Mouse (Mus musculus): Measurements from ENCODE around the gene Ccdc137. TPM values are rescaled to one million over a fixed set of nuclear protein-coding genes. Genes with fewer than 3 reads are reported as not detected.

Ccdc137 gene
- polyA plus RNA-seq, 1 experiment from 2014 or later: 27.6 TPM

DNA sequence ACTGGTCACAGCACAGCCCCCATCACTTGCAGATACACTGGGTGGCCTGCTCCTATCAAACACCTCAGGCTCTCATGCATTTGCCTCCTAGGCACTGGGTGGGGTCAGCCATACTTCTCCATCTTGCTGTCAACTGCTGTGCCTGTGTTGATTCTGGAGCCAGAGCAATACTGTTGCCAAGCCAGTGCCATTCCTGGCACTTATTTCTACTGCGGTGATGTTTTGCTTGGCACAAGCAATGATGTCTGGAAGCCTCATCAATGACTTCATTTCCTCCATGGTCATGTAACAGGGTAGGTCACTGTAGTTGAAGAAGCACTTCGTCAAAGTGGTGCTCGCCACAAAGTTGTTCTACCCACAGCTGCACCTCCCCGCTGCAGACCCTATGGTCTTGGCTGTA, 7.6 kb downstream of the Ccdc137 start:
- H3K36me3 ChIP-seq: peaks cover 31% of the 10 kb centered on the region
- H3K9ac ChIP-seq: 0 out of 2 replicates have a peak overlapping the region, but pooled peaks have one; percentile 5
- H3K4me3 ChIP-seq (replicated peaks): no peak overlapping the region
- H3K27me3 ChIP-seq (replicated peaks): no peaks in the 10 kb centered on the region
- 91% methylated on average over 4 of the region's 4 CpGs for WGBS
- H3K9me3 ChIP-seq: no peaks in the 10 kb centered on the region
- no peak for ATAC-seq
- no peak overlapping the region for H3K4me2 ChIP-seq (replicated peaks)
- peaks cover 20% of the 10 kb centered on the region for H3K4me1 ChIP-seq (replicated peaks)
- H3K27ac ChIP-seq: no peak overlapping the region

DNA sequence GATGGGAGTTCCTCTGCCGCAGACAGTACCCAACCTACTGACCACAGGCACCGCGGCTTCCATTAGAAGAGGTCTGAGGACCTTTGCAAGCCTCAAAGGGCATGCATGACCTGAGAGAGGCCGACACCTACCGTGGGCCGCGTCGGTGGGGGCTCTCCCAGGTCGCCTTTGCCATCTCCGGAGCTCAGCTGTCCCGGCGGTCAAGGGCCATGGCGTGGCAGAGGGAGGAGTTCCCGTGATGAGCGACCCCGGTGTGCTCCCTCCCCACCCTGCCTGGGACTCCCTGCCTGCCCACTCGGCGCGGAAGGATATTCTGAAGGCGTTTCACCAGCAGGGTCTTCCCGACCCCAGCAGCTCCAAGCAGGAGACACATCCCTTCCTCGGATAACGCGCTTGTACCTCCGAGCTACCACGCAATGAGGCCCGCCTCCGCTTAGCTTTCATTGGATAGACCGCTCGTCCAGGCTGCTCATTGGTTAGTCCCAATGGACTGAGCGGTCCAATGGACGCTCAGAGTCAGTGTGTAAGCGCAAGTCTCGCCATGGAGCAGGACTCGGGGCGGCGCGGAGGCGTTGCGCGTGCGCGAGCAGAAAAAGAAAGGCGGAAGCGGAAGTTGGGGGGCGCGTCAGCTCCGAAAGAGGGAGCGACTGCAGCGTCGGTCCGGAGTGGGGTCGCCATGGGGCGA, 9.3 kb downstream of the Ccdc137 start, which contains the start of gene Arl16:
TSS of gene Arl16 (minus strand) at position 557 of the 685 bp plus-strand sequence.
- Histone ChIP-seq H3K4me2 (replicated peaks) (peak within 1 kb of the TSS; percentile 90), H3K9me3 (no peaks in the 10 kb centered on the region), H3K27ac (peak within 1 kb of the TSS; percentile 56), H3K27me3 (replicated peaks) (no peaks in the 10 kb centered on the region), H3K36me3 (peaks cover 32% of the 10 kb centered on the region), H3K4me3 (replicated peaks) (peak within 1 kb of the TSS; percentile 86), H3K4me1 (replicated peaks) (peaks cover 20% of the 10 kb centered on the region), H3K9ac (peak within 1 kb of the TSS; percentile 81)
- ATAC-seq: peak; percentile 100
- WGBS: under 1% methylated on average over 53 of the region's 54 CpGs

DNA sequence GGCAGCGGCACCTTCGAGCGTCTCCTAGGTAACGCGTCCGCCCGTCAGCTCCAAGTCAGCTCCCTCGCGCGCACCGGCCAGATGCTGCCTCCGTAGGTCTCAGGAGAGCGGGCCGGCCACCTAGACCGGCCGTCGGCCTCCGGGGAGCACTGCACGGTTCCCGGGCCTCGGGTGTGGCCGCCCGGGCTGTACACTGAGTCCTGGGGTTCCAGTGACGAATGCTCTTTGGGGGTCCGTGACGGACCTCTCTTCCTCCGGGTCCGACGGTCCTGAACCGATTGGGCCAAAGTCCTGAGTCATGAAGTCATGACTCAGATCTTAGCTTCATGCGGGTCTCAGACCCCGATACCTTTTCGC, 9.8 kb downstream of the Ccdc137 start:
- Histone ChIP-seq H3K4me1 (replicated peaks) (peaks cover 20% of the 10 kb centered on the region), H3K4me3 (replicated peaks) (peak overlapping the region; percentile 86), H3K36me3 (peaks cover 33% of the 10 kb centered on the region), H3K27me3 (replicated peaks) (no peaks in the 10 kb centered on the region), H3K4me2 (replicated peaks) (peak overlapping the region; percentile 90), H3K9me3 (no peaks in the 10 kb centered on the region), H3K9ac (peak overlapping the region; percentile 73), H3K27ac (peak overlapping the region; percentile 51; the same call in 1 of the 2 replicates)
- ATAC-seq: peak; percentile 77; the same call in 1 of the 2 replicates
- under 1% methylated on average over 33 of the region's 33 CpGs for WGBS

DNA sequence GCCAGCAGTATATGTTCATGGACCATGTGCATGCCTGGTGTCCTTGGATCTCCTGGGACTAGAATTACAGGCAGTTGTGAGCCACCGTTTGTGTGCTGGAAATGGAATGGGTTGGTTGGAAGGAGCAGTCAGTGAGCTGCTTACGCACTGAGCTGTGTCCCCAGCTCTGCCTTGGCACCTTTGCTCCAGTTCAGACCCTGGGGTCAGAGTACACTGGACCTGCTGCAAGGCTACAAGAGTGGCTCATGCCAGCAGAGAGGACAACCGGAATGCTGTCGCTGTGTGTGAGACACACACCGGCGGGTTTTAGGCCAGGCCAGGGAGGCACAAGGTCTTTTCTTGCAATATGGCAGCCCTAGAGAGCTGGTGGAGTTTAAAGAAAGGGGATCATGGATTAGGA, 14.1 kb downstream of the Ccdc137 start:
- Histone ChIP-seq H3K4me2 (replicated peaks) (no peak overlapping the region), H3K4me3 (replicated peaks) (no peak overlapping the region), H3K4me1 (replicated peaks) (peaks cover 10% of the 10 kb centered on the region), H3K9ac (no peak overlapping the region), H3K36me3 (peaks cover 61% of the 10 kb centered on the region), H3K27me3 (replicated peaks) (no peaks in the 10 kb centered on the region), H3K9me3 (no peaks in the 10 kb centered on the region), H3K27ac (no peak overlapping the region)
- 96% methylated on average over 6 of the region's 6 CpGs for WGBS
- no peak for ATAC-seq

DNA sequence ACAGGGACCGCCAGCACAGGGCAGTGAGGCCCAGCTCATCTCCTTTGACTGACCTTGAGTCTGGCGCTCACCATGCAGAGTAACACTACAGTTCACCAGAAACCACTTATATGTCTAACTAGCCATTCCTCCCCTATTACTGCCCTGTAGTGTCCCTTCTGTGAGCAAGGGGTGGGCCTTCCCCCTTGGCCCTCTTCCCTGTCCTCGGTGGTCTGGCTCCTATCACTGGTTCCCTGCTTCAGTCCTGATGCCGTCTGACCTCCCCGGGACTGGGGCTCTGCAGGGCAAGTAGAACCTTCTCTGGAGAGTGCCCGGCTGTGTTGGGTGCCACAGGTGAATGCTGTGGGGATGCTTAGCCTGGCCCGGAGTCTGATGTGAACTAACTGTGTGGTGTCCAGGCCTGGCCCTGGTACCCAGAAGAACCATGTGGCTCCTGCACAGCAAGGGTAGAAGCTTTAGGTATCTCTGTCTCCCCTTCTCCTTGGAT, 25.6 kb downstream of the Ccdc137 start:
- WGBS: 81% methylated on average over 7 of the region's 7 CpGs
- H3K27ac ChIP-seq: peak overlapping the region; percentile 80; the same call in 1 of the 2 replicates

DNA sequence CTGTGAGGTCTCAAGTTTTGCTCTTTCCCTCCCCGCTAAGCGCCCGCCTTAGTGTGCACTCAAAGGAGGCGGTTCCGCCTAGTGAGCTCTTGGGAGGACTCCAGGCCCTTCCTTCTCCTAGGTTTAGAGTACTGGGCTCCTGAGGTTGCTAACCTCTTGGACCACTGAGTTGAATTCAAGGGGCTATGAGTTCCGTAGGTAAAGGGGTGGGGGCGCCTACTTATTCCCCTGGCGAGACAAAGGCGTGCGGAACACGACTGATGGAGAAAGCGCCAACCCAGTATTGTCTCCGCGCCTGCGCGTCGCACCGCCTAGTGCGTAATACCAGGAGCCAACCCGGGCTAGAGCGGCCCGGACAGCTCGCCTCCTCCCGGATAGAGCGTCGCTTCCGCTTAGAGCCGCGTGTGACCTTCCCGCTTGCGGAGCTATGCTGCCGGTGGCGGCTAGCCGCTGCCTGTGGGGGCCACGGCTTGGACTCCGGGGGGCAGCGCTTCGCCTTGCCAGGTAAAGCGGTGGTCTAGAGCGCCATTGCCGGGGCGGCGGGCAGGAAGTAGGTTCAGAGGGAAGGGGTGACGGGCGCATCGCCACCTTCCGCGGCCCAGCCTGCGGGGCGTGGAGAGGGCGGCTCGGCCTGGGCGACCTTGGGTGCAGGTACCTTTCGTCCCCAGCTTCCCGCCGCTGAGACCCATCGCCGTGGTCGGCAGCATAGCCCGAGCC, 26.5 kb downstream of the Ccdc137 start, which contains the start of gene Mrpl12:
TSS of gene Mrpl12 (plus strand) at position 349 of the 717 bp plus-strand sequence.
- 0% methylated on average over 60 of the region's 60 CpGs for WGBS

More for the DNA sequence above, 25.6 kb downstream of the Ccdc137 start:
- H3K36me3 ChIP-seq: peaks cover 36% of the 10 kb centered on the region
- H3K4me1 ChIP-seq (replicated peaks): peaks cover 19% of the 10 kb centered on the region
- peak overlapping the region; percentile 78 for H3K4me2 ChIP-seq (replicated peaks)
- H3K27me3 ChIP-seq (replicated peaks): no peaks in the 10 kb centered on the region
- peak overlapping the region; percentile 94; the same call in 1 of the 2 replicates for H3K9ac ChIP-seq
- ATAC-seq: no peak
- no peaks in the 10 kb centered on the region for H3K9me3 ChIP-seq
- peak overlapping the region; percentile 93; the same call in 1 of the 2 replicates for H3K4me3 ChIP-seq (replicated peaks)

DNA sequence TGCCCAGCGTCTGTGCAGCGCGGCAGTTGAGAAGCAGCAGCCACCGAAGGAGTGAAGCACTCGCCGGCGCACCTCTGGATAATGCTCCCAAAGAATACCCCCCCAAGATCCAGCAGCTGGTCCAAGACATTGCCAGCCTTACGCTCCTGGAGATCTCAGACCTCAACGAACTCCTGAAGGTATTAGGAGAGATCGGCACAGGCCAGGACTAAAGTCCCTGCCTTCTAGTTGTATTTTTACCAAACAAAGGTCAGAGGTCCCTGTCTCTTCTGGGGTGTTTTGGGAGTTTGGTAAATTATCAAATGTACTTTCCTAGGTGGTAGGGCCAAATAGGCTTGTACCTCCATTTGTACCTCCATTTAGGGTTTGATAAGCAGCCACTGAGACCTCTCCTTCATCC, 27.3 kb downstream of the Ccdc137 start:
- H3K4me3 ChIP-seq (replicated peaks): peak overlapping the region; percentile 93
- H3K9ac ChIP-seq: peak overlapping the region; percentile 94
- H3K4me2 ChIP-seq (replicated peaks): peak overlapping the region; percentile 78
- 7% methylated on average over 10 of the region's 10 CpGs for WGBS
- peak overlapping the region; percentile 80 for H3K27ac ChIP-seq
- H3K9me3 ChIP-seq: no peaks in the 10 kb centered on the region
- H3K4me1 ChIP-seq (replicated peaks): peaks cover 26% of the 10 kb centered on the region
- H3K27me3 ChIP-seq (replicated peaks): no peaks in the 10 kb centered on the region
- ATAC-seq: no peak
- peaks cover 22% of the 10 kb centered on the region for H3K36me3 ChIP-seq

More for the DNA sequence above, 26.5 kb downstream of the Ccdc137 start, which contains the start of gene Mrpl12:
- Histone ChIP-seq H3K9ac (peak within 1 kb of the TSS; percentile 94), H3K4me1 (replicated peaks) (peaks cover 19% of the 10 kb centered on the region), H3K36me3 (peaks cover 28% of the 10 kb centered on the region), H3K27ac (peak within 1 kb of the TSS; percentile 80), H3K4me2 (replicated peaks) (peak within 1 kb of the TSS; percentile 78), H3K4me3 (replicated peaks) (peak within 1 kb of the TSS; percentile 93), H3K9me3 (no peaks in the 10 kb centered on the region), H3K27me3 (replicated peaks) (no peaks in the 10 kb centered on the region)
- peak; percentile 94 for ATAC-seq

DNA sequence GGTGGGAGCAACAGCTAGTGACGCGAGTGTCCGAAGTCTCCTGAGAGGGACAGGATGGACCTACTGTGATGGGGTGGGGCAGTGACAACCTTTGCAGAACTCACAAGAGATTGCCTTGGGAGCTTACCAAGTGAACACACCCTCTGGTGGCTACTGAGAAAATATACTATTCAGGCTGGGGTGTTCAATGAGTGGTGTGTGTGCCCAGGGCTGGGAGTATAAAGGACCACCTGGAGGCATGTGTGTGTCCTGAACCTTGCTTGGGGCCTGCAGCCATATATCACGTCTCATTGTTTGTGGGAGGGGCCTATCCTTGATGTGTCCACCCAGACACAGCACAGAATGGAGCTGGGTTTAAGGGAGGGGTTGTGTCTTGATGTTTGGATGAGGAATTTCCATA, 30.6 kb downstream of the Ccdc137 start:
- H3K27ac ChIP-seq: no peak overlapping the region; the same call in 1 of the 2 replicates
- H3K9me3 ChIP-seq: no peaks in the 10 kb centered on the region
- no peak for ATAC-seq
- no peak overlapping the region for H3K4me2 ChIP-seq (replicated peaks)
- H3K4me1 ChIP-seq (replicated peaks): peaks cover 44% of the 10 kb centered on the region
- H3K27me3 ChIP-seq (replicated peaks): no peaks in the 10 kb centered on the region
- H3K4me3 ChIP-seq (replicated peaks): no peak overlapping the region
- H3K36me3 ChIP-seq: peaks cover 7% of the 10 kb centered on the region; the same call in 1 of the 2 replicates
- WGBS: 64% methylated on average over 4 of the region's 4 CpGs
- no peak overlapping the region for H3K9ac ChIP-seq

DNA sequence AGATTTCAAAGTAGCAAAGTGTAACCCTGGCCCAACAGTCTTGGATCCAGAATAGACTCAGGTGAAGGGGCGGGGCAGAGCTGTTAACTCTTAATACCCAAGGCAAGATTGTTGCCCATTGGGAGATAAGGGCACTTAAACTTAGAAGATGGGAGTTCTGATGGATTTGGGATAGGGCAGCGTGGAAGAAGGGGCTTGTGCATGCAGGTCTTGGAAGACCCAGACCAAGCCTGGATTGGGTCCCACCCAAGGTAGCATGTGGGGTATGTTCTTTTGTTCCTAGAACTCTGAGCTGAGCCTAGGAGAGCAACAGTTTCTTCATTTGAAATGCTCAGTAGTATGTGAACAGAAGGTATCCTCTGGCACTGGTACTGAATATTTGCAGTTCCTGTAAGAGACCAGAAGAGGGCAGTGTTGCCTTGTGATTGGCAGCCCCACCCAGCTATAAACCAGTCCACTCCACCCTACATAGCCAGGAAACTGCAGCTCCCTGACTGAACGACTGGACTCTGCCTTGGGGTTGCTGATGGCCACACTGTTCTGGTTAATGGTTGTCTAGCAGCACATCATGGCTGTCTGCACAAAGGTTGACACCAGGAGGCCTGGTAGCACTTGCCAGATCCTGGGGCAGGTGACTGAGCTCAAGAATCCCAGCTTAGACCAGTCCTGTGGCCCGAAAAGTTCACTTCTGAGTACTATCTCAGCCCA, 31.3 kb downstream of the Ccdc137 start:
- Histone ChIP-seq H3K36me3 (peaks cover 7% of the 10 kb centered on the region; the same call in 1 of the 2 replicates), H3K9ac (0 out of 2 replicates have a peak overlapping the region, but pooled peaks have one; percentile 6), H3K27ac (peak overlapping the region; percentile 89), H3K4me2 (replicated peaks) (no peak overlapping the region; the same call in 1 of the 2 replicates), H3K4me3 (replicated peaks) (no peak overlapping the region), H3K9me3 (no peaks in the 10 kb centered on the region), H3K27me3 (replicated peaks) (no peaks in the 10 kb centered on the region), H3K4me1 (replicated peaks) (peaks cover 43% of the 10 kb centered on the region)
- ATAC-seq: peak; percentile 78
- 52% methylated on average over 4 of the region's 4 CpGs for WGBS

DNA sequence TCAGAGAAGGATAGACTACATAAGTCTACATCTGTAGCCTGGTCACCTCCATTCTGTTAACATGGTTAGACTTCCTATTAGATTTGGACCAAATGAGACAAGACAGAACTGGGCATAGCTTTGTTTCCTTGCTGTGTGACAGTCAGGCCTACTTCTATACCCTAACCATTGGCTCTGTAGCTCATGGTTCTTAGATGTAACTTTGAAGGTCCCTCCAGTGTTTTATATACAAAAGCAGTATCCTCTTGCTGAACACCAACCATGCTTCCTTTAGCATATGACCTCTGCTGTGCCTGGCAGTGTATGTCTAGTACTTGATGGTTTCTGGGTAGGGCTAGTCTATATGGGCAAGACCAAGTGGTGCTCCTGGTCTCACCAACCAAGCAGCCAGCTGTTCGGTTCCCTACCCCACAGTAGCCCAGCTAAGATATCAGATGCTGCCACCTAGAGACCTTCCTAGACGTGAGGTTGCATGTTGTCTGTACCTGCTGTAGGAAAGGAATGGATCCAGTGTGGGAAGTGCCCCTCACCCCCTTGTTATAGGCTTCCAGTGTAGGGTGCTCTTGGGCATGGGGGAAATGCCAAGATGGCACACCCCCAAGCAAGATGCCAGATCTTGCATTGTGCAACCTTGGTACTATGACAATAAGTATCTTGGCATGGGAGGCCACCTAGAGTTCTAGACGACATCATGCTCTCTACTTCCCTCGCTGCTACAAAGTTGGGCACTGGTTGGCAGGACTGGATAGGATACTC, 32.6 kb downstream of the Ccdc137 start:
- Histone ChIP-seq H3K36me3 (peaks cover 12% of the 10 kb centered on the region), H3K4me2 (replicated peaks) (0 out of 2 replicates have a peak overlapping the region, but pooled peaks have one; percentile 10), H3K27ac (peak overlapping the region; percentile 89), H3K9me3 (no peaks in the 10 kb centered on the region), H3K27me3 (replicated peaks) (no peaks in the 10 kb centered on the region), H3K4me3 (replicated peaks) (no peak overlapping the region), H3K9ac (0 out of 2 replicates have a peak overlapping the region, but pooled peaks have one; percentile 3), H3K4me1 (replicated peaks) (peaks cover 40% of the 10 kb centered on the region)
- ATAC-seq: no peak
- WGBS: 40% methylated on average over 4 of the region's 4 CpGs

Data from intestine, embryonic 15.5 days (tissue).